Mouse (Mus musculus): ENCODE measurements at regions not wholly inside any gene's neighbourhood (a gene's known extent, or its start where the extent isn't known, plus 50 kb on each side); places are given as distances from the start of the nearest gene placed in this dataset.

DNA sequence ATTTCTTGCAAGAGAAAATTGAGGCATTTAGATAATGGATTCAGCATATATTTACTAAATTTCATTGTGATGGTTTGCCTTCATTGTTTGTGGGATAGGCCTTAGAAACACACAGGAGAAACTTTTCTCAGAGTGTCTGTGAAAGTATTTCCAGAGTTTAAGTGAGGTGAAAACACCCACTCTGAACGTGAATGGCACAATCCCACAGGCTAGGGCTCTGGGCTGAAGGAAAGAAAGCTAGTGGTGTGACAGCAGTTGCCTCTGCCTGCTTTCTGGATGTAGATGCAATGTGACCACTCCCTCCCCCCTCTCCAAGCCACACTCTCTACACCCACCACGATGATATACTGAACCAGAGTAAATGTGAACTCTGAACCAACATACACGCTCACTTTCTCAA lies 672.4 kb upstream of the Tbl1xr1 start:
- Histone ChIP-seq H3K36me3 (no peaks in the 10 kb centered on the region), H3K4me2 (replicated peaks) (no peak overlapping the region), H3K4me1 (no peaks in the 10 kb centered on the region; the same call in 1 of the 2 replicates), H3K27me3 (no peaks in the 10 kb centered on the region), H3K9me3 (no peaks in the 10 kb centered on the region), H3K9ac (no peak overlapping the region), H3K27ac (no peak overlapping the region), H3K4me3 (no peak overlapping the region)
- ATAC-seq (ENCODE audit: insufficient number of reproducible peaks, insufficient read depth, low FRiP score, low TSS enrichment) = no peak
- WGBS = 61% methylated on average over 3 of the region's 3 CpGs

DNA sequence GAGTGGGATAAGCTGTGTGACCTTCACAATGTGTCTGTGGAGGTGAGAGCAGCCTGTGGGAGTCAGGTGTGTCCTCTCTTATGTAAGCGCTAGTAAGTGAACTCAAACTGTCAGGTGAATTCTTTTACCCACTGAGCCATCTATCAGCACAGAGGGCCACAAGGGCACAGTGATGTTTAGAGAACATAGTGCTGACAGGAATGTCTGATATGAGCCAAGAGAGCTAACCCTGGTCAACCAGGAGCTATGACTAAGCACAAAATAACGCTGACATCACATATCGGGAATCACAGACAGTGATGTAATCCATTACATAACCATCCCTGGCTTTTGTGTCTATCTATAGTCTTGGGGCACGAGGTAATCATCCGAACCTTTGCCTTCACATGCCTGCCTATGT lies 669.4 kb upstream of the Tbl1xr1 start:
- Histone ChIP-seq H3K4me1 (no peaks in the 10 kb centered on the region; the same call in 1 of the 2 replicates), H3K36me3 (no peaks in the 10 kb centered on the region), H3K4me2 (replicated peaks) (no peak overlapping the region), H3K27ac (no peak overlapping the region), H3K9me3 (no peaks in the 10 kb centered on the region), H3K27me3 (no peaks in the 10 kb centered on the region), H3K9ac (no peak overlapping the region), H3K4me3 (no peak overlapping the region)
- no peak for ATAC-seq (ENCODE audit: insufficient number of reproducible peaks, insufficient read depth, low FRiP score, low TSS enrichment)
- 93% methylated on average over 5 of the region's 5 CpGs for WGBS

DNA sequence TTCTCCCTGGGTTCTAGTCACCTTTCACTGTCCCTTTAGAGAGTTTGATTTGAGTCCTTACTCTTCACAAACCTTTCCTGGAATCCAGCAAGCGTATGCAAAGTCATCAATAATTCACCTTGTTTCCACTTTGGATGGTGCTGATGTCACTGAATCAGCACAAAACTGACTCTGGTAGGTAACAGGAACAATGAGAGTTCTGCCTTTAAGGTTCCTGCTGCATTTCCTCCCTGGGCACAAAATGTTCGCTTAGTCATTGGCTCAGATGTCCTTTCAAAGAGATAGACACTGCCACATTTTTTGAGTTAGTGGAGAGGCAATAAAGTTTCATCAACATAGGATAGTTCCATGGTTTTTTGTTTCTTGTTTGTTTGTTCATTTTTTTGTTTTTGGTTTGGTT lies 664.4 kb upstream of the Tbl1xr1 start:
- 84% methylated on average over 2 of the region's 2 CpGs for WGBS
- Histone ChIP-seq H3K4me3 (no peak overlapping the region), H3K4me2 (replicated peaks) (no peak overlapping the region), H3K27me3 (no peaks in the 10 kb centered on the region), H3K9me3 (no peaks in the 10 kb centered on the region), H3K36me3 (no peaks in the 10 kb centered on the region), H3K9ac (no peak overlapping the region), H3K27ac (no peak overlapping the region), H3K4me1 (no peaks in the 10 kb centered on the region)
- ATAC-seq (ENCODE audit: insufficient number of reproducible peaks, insufficient read depth, low FRiP score, low TSS enrichment) = no peak

DNA sequence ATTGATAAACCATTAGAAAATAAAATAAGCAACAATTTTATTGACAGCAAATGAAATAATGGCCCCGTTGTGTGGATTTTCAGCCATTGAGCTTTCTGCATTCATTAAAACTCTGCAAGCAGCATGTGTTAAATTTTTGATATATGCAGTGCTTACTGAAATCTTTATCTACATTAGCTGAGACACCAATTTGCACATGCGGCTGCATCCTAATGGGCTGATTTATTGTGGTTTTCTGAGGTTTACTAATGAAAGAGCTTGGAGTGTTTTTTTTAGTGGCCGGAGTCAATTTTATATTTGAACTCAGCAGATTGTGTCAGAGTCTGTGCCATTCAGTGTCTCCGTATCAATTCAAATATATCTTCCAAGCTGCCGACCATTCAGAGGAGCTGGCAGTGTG lies 653.3 kb upstream of the Tbl1xr1 start:
- 89% methylated on average over 5 of the region's 5 CpGs for WGBS
- H3K4me2 ChIP-seq (replicated peaks) = no peak overlapping the region
- no peak for ATAC-seq (ENCODE audit: insufficient number of reproducible peaks, insufficient read depth, low FRiP score, low TSS enrichment)
- 0 out of 2 replicates have a peak, but pooled peaks cover 3% of the 10 kb centered on the region for H3K4me1 ChIP-seq
- H3K27ac ChIP-seq = no peak overlapping the region
- no peaks in the 10 kb centered on the region for H3K9me3 ChIP-seq
- no peak overlapping the region for H3K9ac ChIP-seq
- H3K27me3 ChIP-seq = no peaks in the 10 kb centered on the region
- no peaks in the 10 kb centered on the region for H3K36me3 ChIP-seq
- no peak overlapping the region for H3K4me3 ChIP-seq

DNA sequence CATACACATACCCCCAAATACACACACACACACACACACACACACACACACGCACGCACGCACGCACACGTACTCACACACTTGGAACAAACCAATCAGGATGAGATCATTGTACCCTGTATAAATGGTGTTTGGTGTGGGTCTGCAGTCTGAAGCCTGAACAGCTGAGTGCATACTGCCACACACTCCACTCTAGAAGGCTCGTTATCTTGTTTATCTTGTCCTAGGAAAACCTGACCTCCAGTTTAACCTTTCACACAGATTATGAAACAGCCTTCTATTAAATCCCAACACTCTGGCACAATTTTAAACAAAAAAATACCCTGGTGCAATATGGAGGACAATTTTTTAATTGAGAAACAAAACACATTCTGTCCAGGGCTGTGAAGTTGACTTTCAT lies 649.9 kb upstream of the Tbl1xr1 start:
- no peak overlapping the region for H3K4me2 ChIP-seq (replicated peaks)
- no peak overlapping the region for H3K4me3 ChIP-seq
- H3K27me3 ChIP-seq = no peaks in the 10 kb centered on the region
- no peaks in the 10 kb centered on the region for H3K36me3 ChIP-seq
- H3K9me3 ChIP-seq = no peaks in the 10 kb centered on the region
- 76% methylated on average over 6 of the region's 6 CpGs for WGBS
- H3K9ac ChIP-seq = no peak overlapping the region
- H3K27ac ChIP-seq = no peak overlapping the region
- ATAC-seq (ENCODE audit: insufficient number of reproducible peaks, insufficient read depth, low FRiP score, low TSS enrichment) = no peak
- H3K4me1 ChIP-seq = 0 out of 2 replicates have a peak, but pooled peaks cover 4% of the 10 kb centered on the region

DNA sequence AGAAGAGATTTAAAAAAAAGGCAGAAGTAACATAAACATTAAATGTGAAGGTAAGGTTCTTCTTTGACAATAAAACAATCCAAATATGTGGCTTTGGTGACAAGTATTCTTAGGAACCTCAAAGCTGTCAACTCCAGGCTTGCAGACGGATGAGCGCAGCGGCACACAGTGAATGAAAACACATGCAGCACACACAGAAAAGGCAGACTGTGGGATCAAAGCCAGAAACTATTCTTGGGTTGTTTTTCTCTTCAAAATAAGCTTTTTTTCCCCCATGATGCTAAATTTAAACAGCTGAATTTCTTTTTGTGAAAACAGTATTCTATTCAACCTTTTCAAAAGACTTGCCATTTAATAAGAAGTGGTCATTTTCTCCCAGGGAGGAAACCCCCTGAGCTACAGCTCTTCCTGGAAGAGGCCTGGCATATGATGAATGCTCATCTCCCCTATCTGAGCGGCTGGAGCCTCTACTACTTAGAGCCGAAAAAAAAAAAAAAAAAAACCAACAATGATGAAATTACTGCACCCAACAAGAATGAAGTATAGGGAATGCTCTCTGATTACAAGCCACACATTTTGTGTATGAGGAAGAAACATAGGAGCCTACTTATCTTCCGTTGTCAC lies 648.9 kb upstream of the Tbl1xr1 start:
- no peak overlapping the region for H3K4me2 ChIP-seq (replicated peaks)
- H3K9ac ChIP-seq = no peak overlapping the region
- no peak overlapping the region for H3K4me3 ChIP-seq
- H3K4me1 ChIP-seq = 0 out of 2 replicates have a peak, but pooled peaks cover 4% of the 10 kb centered on the region
- 45% methylated on average over 6 of the region's 6 CpGs for WGBS
- no peak overlapping the region for H3K27ac ChIP-seq
- H3K27me3 ChIP-seq = no peaks in the 10 kb centered on the region
- no peaks in the 10 kb centered on the region for H3K36me3 ChIP-seq
- H3K9me3 ChIP-seq = no peaks in the 10 kb centered on the region
- ATAC-seq (ENCODE audit: insufficient number of reproducible peaks, insufficient read depth, low FRiP score, low TSS enrichment) = no peak

DNA sequence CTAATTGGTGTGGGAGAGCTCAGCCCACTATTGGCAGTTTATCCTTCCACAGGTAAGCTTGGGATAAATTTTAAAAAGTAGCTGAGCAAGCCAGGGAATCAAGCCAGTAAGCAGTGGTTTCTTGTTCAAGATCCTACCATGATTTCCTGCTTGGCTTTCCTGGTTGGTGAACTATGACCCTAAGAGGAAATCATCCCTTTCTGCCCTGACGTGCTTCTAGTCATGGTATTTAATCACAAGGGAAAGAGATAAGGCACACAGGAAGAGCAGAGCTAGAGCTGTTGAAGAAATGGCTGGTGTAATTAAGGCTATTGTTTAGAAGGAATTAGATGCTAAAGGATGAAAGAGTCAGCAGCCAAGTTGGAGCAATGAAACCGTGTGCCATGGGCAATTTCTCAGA lies 648.3 kb upstream of the Tbl1xr1 start:
- WGBS = 27% methylated on average over 2 of the region's 2 CpGs
- ATAC-seq (ENCODE audit: insufficient number of reproducible peaks, insufficient read depth, low FRiP score, low TSS enrichment) = no peak
- no peak overlapping the region for H3K4me3 ChIP-seq
- no peak overlapping the region for H3K9ac ChIP-seq
- H3K27me3 ChIP-seq = no peaks in the 10 kb centered on the region
- H3K27ac ChIP-seq = no peak overlapping the region
- H3K36me3 ChIP-seq = no peaks in the 10 kb centered on the region
- 0 out of 2 replicates have a peak, but pooled peaks cover 4% of the 10 kb centered on the region for H3K4me1 ChIP-seq
- no peak overlapping the region for H3K4me2 ChIP-seq (replicated peaks)
- no peaks in the 10 kb centered on the region for H3K9me3 ChIP-seq

DNA sequence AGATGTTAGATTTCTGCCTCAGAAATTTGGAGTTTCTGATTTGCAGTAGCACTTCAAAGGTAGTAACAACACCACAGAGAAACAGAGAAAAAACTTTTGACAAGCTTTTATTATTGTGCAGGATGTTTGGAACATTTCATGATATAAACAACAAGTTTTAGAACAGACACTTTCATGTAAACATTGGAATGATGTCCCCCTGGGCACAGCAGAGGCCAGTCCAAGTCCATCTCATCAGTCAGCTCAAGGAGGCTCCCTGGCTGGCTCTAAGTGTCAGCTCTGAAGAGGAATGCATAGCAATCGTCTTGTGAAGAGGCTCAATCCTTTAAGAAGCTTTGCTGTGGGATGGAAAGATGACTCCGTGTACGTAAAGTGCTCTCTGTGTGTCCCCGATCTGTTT lies 612.2 kb upstream of the Tbl1xr1 start:
- Histone ChIP-seq H3K27me3 (no peaks in the 10 kb centered on the region), H3K4me3 (no peak overlapping the region), H3K9me3 (no peaks in the 10 kb centered on the region), H3K4me1 (peaks cover 5% of the 10 kb centered on the region; the same call in 1 of the 2 replicates), H3K4me2 (replicated peaks) (no peak overlapping the region), H3K36me3 (no peaks in the 10 kb centered on the region), H3K27ac (no peak overlapping the region), H3K9ac (no peak overlapping the region)
- no peak for ATAC-seq (ENCODE audit: insufficient number of reproducible peaks, insufficient read depth, low FRiP score, low TSS enrichment)
- WGBS = 58% methylated on average over 4 of the region's 4 CpGs

DNA sequence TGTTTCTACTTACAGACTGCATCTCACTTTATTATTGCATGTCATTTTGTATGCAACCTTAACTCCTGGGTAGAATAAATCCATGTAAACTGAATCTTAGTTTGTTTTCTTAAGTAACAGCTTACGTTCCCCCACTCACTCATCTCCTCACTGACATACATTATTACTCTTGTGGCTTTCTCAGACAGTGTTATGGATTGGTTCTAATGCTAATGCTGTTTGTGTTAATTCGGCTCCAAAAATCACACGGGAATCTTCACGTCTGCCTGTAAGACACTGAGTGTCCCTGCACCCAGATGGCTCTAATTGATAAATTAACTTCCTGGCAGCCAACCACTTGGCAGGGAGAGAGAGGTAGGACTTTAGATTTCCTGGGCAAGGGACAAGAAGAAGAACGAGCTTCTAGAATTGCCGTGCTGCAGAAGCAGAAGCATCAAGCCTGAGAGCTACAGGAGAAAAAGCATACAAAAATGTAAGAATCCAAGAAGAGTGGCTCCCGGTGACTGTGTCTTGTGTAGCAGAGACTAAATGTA lies 610.3 kb upstream of the Tbl1xr1 start:
- Histone ChIP-seq H3K27me3 (no peaks in the 10 kb centered on the region), H3K9ac (no peak overlapping the region), H3K4me2 (replicated peaks) (no peak overlapping the region), H3K36me3 (no peaks in the 10 kb centered on the region), H3K4me1 (peaks cover 5% of the 10 kb centered on the region; the same call in 1 of the 2 replicates), H3K9me3 (no peaks in the 10 kb centered on the region), H3K27ac (no peak overlapping the region), H3K4me3 (no peak overlapping the region)
- no peak for ATAC-seq (ENCODE audit: insufficient number of reproducible peaks, insufficient read depth, low FRiP score, low TSS enrichment)
- WGBS = 47% methylated on average over 7 of the region's 7 CpGs

DNA sequence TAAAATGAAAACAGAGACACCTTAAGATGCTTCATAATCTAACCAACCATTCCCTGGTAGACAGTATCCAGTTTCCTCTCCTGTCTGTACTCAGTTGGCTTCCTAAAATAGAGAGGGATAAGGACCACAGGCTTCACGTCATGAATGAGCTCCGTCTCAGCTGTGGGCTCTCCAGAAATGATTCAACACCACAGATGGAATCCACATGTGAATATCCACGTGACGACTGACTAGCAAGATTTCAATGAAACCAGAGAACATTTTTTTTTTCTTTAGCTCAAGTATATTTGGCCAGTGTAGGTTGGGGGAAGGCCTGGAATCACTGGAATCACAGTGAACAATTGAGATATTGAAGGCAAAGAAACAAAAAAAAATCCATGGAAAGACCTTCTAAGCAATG lies 599.1 kb upstream of the Tbl1xr1 start:
- H3K9ac ChIP-seq = no peak overlapping the region
- WGBS = 33% methylated on average over 4 of the region's 4 CpGs
- H3K27ac ChIP-seq = no peak overlapping the region; the same call in 1 of the 2 replicates
- no peaks in the 10 kb centered on the region for H3K27me3 ChIP-seq
- peaks cover 7% of the 10 kb centered on the region for H3K4me1 ChIP-seq
- no peaks in the 10 kb centered on the region for H3K9me3 ChIP-seq
- no peak for ATAC-seq (ENCODE audit: insufficient number of reproducible peaks, insufficient read depth, low FRiP score, low TSS enrichment)
- H3K4me2 ChIP-seq (replicated peaks) = no peak overlapping the region
- H3K36me3 ChIP-seq = no peaks in the 10 kb centered on the region
- no peak overlapping the region for H3K4me3 ChIP-seq

DNA sequence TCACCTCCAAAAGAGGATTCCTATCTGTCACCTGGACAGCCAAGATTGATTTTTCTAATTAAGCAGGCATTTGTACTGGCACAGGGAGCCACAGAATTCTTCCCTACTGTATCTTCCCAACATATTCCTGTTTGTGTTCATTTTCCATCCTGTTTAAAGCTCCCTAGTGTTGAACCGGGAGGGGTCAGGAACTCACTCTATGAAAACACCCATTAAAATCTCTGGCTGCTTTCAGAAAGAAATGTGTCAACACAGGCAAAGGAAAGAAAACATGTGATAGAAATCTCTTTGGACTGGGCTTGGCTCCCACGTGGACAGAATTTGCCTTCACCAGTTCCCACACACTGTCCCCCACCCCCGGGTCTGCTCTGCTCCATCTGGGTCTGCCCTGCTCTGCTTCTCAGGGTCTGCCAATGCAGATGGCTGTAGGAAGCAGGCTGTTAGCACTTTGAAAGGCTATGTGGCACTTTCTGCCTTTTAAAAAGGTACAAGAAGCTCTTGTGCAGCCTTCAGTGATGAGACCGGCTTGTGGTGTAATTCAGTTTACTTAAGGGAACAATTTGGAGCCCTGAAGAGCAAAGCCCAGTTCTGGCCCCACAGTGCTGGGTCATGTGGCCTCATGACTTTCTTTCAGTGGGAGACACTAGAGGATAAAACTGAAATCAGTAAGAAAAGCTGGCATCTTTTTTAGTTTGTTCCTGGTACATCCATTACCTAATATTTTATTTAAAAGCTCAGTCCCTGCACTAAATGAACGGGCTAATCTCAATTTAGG lies 597.2 kb upstream of the Tbl1xr1 start:
- no peaks in the 10 kb centered on the region for H3K36me3 ChIP-seq
- ATAC-seq (ENCODE audit: insufficient number of reproducible peaks, insufficient read depth, low FRiP score, low TSS enrichment) = no peak
- H3K9ac ChIP-seq = no peak overlapping the region
- H3K27me3 ChIP-seq = no peaks in the 10 kb centered on the region
- H3K4me3 ChIP-seq = no peak overlapping the region
- H3K27ac ChIP-seq = peak overlapping the region; percentile 54; the same call in 1 of the 2 replicates
- no peaks in the 10 kb centered on the region for H3K9me3 ChIP-seq
- H3K4me1 ChIP-seq = peaks cover 7% of the 10 kb centered on the region
- WGBS = 26% methylated on average over 5 of the region's 5 CpGs
- H3K4me2 ChIP-seq (replicated peaks) = no peak overlapping the region

DNA sequence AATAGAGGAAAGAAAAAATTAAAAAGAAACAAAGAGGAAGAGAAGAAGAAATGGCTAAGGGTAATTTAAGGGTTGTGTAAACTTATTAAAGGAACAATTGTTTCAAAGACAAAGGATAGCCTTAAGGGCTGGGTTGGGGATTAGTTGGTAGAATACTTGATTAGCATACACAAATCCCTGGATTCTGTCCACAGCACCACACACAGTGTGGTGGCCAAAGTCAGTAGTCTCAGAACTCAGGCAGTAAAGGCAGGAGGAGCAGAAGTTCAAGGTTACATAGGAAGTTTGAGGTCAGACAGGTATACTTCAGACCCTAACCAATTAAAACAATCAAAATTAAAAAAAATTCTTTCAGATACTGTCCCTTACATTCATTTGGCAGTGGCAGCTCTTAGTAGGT lies 596.6 kb upstream of the Tbl1xr1 start:
- Histone ChIP-seq H3K27ac (no peak overlapping the region), H3K9ac (no peak overlapping the region), H3K9me3 (no peaks in the 10 kb centered on the region), H3K4me2 (replicated peaks) (no peak overlapping the region), H3K27me3 (no peaks in the 10 kb centered on the region), H3K4me3 (no peak overlapping the region), H3K36me3 (no peaks in the 10 kb centered on the region), H3K4me1 (peaks cover 7% of the 10 kb centered on the region)
- ATAC-seq (ENCODE audit: insufficient number of reproducible peaks, insufficient read depth, low FRiP score, low TSS enrichment) = no peak
